Mouse (Mus musculus): ENCODE measurements at regions not wholly inside any gene's neighbourhood (a gene's known extent, or its start where the extent isn't known, plus 50 kb on each side); places are given as distances from the start of the nearest gene placed in this dataset.

- TF ChIP-seq CTCF (conservative IDR thresholded peaks at IDR 0.05; ENCODE audit: low read length) (no peak), NANOG (IDR thresholded peaks at IDR 0.05; ENCODE audit: borderline replicate concordance, low read length) (no peak; the same call in 1 of the 2 replicates)
Observed at GRCm38 (mm10) chr4:131461728-131462127, 376.4 kb downstream of the Ptpru start.

All from E14TG2a.4 (cell line).